Mouse (Mus musculus) liver, embryonic 13.5 days (tissue): ENCODE data around the gene Arhgap44. TPM values are rescaled to one million over a fixed set of nuclear protein-coding genes. Genes with fewer than 3 reads are reported as not detected.
A peak's percentile ranks its signal among the peaks of the same experiment; 100 is the strongest.

ENCODE experiments used
- ATAC-seq: fragments of 200-750 bp; cut with Nextera tagmentation; 2 replicates; pipeline ENCODE4 v1.8.0; 2017; ENCODE audit warnings: low read depth, mild to moderate bottlenecking, moderate number of reproducible peaks, moderate library complexity
- DNase-seq: peaks from one replicate; pipeline ENCODE4 v3.0.0; 2022
- H3K27ac ChIP-seq: fragments of 300-500 bp; sonication (generic); 2 replicates; pipeline ENCODE4 v1.5.1; 2015; ENCODE audit warnings: moderate library complexity, mild to moderate bottlenecking, inconsistent platforms
- H3K27me3 ChIP-seq: fragments of 300-500 bp; sonication (generic); 2 replicates; pipeline ENCODE4 v1.6.1; 2015; ENCODE audit warnings: mild to moderate bottlenecking, inconsistent platforms
- H3K36me3 ChIP-seq: fragments of 300-500 bp; sonication (generic); 2 replicates; pipeline ENCODE4 v1.6.1; 2015; ENCODE audit warnings: mild to moderate bottlenecking, inconsistent platforms
- H3K4me1 ChIP-seq: fragments of 300-500 bp; sonication (generic); replicated peaks from 2 replicates; pipeline ENCODE4 v1.6.1; 2015; ENCODE audit warnings: inconsistent platforms
- H3K4me2 ChIP-seq: fragments of 300-500 bp; sonication (generic); 2 replicates; pipeline ENCODE4 v1.6.1; 2015; ENCODE audit warnings: inconsistent platforms, mild to moderate bottlenecking, moderate library complexity
- H3K4me3 ChIP-seq: fragments of 300-500 bp; sonication (generic); replicated peaks from 2 replicates; pipeline ENCODE4 v1.5.1; 2015; ENCODE audit warnings: mild to moderate bottlenecking, inconsistent platforms
- H3K9ac ChIP-seq: fragments of 300-500 bp; sonication (generic); 2 replicates; pipeline ENCODE4 v1.6.1; 2015; ENCODE audit warnings: mild to moderate bottlenecking, inconsistent platforms
- H3K9me3 ChIP-seq: fragments of 300-500 bp; sonication (generic); replicated peaks from 2 replicates; pipeline ENCODE4 v1.6.1; 2016; ENCODE audit warnings: inconsistent platforms
- WGBS: fragments of 180-500 bp; shearing (Covaris S2); methylation state at CpG from one replicate; pipeline ENCODE4 v1.1.7; 2015; ENCODE audit not compliant: insufficient replicate concordance; 5-methylcytosine and 5-hydroxymethylcytosine counted together
- polyA plus RNA-seq: library from polyadenylated mRNA; unstranded; fragments of >200 nt; fragmentation: Nextera tagmentation; extraction: Ambion mirVana; gene quantifications from 2 replicates; pipeline ENCODE4 v1.2.1, GENCODE M21; 2015

The Arhgap44 gene
- polyA plus RNA-seq, 1 experiment from 2014 or later: 0.66 TPM

- H3K9me3 ChIP-seq: no peaks in the 10 kb centered on the region
- peak overlapping the region; percentile 53 for H3K9ac ChIP-seq
- peak overlapping the region; percentile 62 for H3K4me3 ChIP-seq
- H3K36me3 ChIP-seq: no peaks in the 10 kb centered on the region
- H3K4me1 ChIP-seq: no peaks in the 10 kb centered on the region; the same call in 1 of the 2 replicates
- no peak overlapping the region for H3K27ac ChIP-seq
- ATAC-seq (no peak), DNase-seq (no peak)
- H3K4me2 ChIP-seq: peak overlapping the region; percentile 67
- H3K27me3 ChIP-seq: peaks cover 27% of the 10 kb centered on the region
- WGBS: 2% methylated on average over 45 of the region's 49 CpGs
These were observed 637 bp downstream of the Arhgap44 start for GRCm38 (mm10) chr11:65161881-65162766.

GRCm38 (mm10) chr11:65160991-65161880, 1.5 kb downstream of the Arhgap44 start:
- Histone ChIP-seq H3K4me3 (no peak overlapping the region), H3K4me1 (no peaks in the 10 kb centered on the region; the same call in 1 of the 2 replicates), H3K27me3 (peaks cover 27% of the 10 kb centered on the region), H3K27ac (no peak overlapping the region), H3K4me2 (no peak overlapping the region), H3K9ac (no peak overlapping the region), H3K36me3 (no peaks in the 10 kb centered on the region), H3K9me3 (no peaks in the 10 kb centered on the region)
- DNase-seq (no peak), ATAC-seq (no peak)
- 45% methylated on average over 7 of the region's 7 CpGs for WGBS

- Histone ChIP-seq H3K4me1 (no peaks in the 10 kb centered on the region; the same call in 1 of the 2 replicates), H3K27me3 (peaks cover 27% of the 10 kb centered on the region), H3K36me3 (no peaks in the 10 kb centered on the region), H3K4me2 (no peak within 1 kb of the TSS), H3K9ac (no peak within 1 kb of the TSS), H3K4me3 (no peak within 1 kb of the TSS), H3K27ac (no peak within 1 kb of the TSS), H3K9me3 (no peaks in the 10 kb centered on the region)
- DNase-seq (no peak), ATAC-seq (no peak)
- WGBS: 69% methylated on average over 5 of the region's 5 CpGs
These were observed 3.0 kb downstream of the Arhgap44 start, which contains the start of gene 1700086D15Rik for GRCm38 (mm10) chr11:65159791-65160190. TSS of gene 1700086D15Rik (minus strand) at chr11:65159891.

- no peak overlapping the region for H3K9ac ChIP-seq
- H3K27ac ChIP-seq: no peak overlapping the region
- WGBS: 75% methylated on average over 5 of the region's 5 CpGs
- peaks cover 27% of the 10 kb centered on the region for H3K27me3 ChIP-seq
- H3K4me1 ChIP-seq: no peaks in the 10 kb centered on the region; the same call in 1 of the 2 replicates
- no peaks in the 10 kb centered on the region for H3K9me3 ChIP-seq
- ATAC-seq: no peak
- no peak for DNase-seq
- H3K36me3 ChIP-seq: no peaks in the 10 kb centered on the region
- H3K4me3 ChIP-seq: no peak overlapping the region
- H3K4me2 ChIP-seq: no peak overlapping the region
These were observed 4.1 kb downstream of the Arhgap44 start for GRCm38 (mm10) chr11:65158658-65158990.

GRCm38 (mm10) chr11:65157966-65158657, 4.6 kb downstream of the Arhgap44 start:
- Histone ChIP-seq H3K9ac (no peak overlapping the region), H3K9me3 (no peaks in the 10 kb centered on the region), H3K4me3 (no peak overlapping the region), H3K27me3 (peaks cover 24% of the 10 kb centered on the region), H3K27ac (no peak overlapping the region), H3K4me2 (no peak overlapping the region), H3K4me1 (no peaks in the 10 kb centered on the region; the same call in 1 of the 2 replicates), H3K36me3 (no peaks in the 10 kb centered on the region)
- ATAC-seq (no peak), DNase-seq (no peak)
- 73% methylated on average over 20 of the region's 20 CpGs for WGBS

GRCm38 (mm10) chr11:65153006-65153405, 9.8 kb downstream of the Arhgap44 start:
- DNase-seq (no peak), ATAC-seq (no peak)
- Histone ChIP-seq H3K9me3 (no peaks in the 10 kb centered on the region), H3K4me1 (no peaks in the 10 kb centered on the region), H3K27me3 (no peaks in the 10 kb centered on the region), H3K27ac (no peak overlapping the region), H3K4me3 (no peak overlapping the region), H3K4me2 (no peak overlapping the region), H3K9ac (no peak overlapping the region), H3K36me3 (no peaks in the 10 kb centered on the region)
- 61% methylated on average over 5 of the region's 5 CpGs for WGBS

- H3K4me3 ChIP-seq: no peak overlapping the region
- H3K9me3 ChIP-seq: no peaks in the 10 kb centered on the region
- no peaks in the 10 kb centered on the region for H3K4me1 ChIP-seq
- 60% methylated on average over 7 of the region's 7 CpGs for WGBS
- H3K4me2 ChIP-seq: no peak overlapping the region
- no peak for ATAC-seq
- no peaks in the 10 kb centered on the region for H3K27me3 ChIP-seq
- no peak overlapping the region for H3K9ac ChIP-seq
- H3K36me3 ChIP-seq: no peaks in the 10 kb centered on the region
- no peak for DNase-seq
- no peak overlapping the region for H3K27ac ChIP-seq
These were observed 14.3 kb downstream of the Arhgap44 start for GRCm38 (mm10) chr11:65148441-65148840.

- DNase-seq (no peak), ATAC-seq (no peak)
- Histone ChIP-seq H3K4me2 (no peak overlapping the region), H3K27ac (no peak overlapping the region), H3K4me1 (no peaks in the 10 kb centered on the region), H3K4me3 (no peak overlapping the region), H3K9ac (no peak overlapping the region), H3K9me3 (no peaks in the 10 kb centered on the region), H3K27me3 (no peaks in the 10 kb centered on the region), H3K36me3 (no peaks in the 10 kb centered on the region)
- WGBS: 65% methylated on average over 4 of the region's 4 CpGs
These were observed 19.8 kb downstream of the Arhgap44 start for GRCm38 (mm10) chr11:65142838-65143417.

GRCm38 (mm10) chr11:65139030-65139429, 23.7 kb downstream of the Arhgap44 start:
- Histone ChIP-seq H3K4me3 (no peak overlapping the region), H3K4me1 (no peaks in the 10 kb centered on the region), H3K36me3 (no peaks in the 10 kb centered on the region), H3K27ac (no peak overlapping the region), H3K27me3 (no peaks in the 10 kb centered on the region), H3K9ac (no peak overlapping the region), H3K9me3 (no peaks in the 10 kb centered on the region), H3K4me2 (no peak overlapping the region)
- no peak for DNase-seq
- WGBS: 55% methylated on average over 3 of the region's 3 CpGs
- ATAC-seq: no peak

GRCm38 (mm10) chr11:65137145-65137652, 25.6 kb downstream of the Arhgap44 start:
- H3K4me1 ChIP-seq: no peaks in the 10 kb centered on the region
- H3K9me3 ChIP-seq: no peaks in the 10 kb centered on the region
- H3K36me3 ChIP-seq: no peaks in the 10 kb centered on the region
- no peaks in the 10 kb centered on the region for H3K27me3 ChIP-seq
- ATAC-seq: peak; percentile 65
- H3K9ac ChIP-seq: no peak overlapping the region
- H3K4me2 ChIP-seq: no peak overlapping the region
- no peak overlapping the region for H3K4me3 ChIP-seq
- no peak overlapping the region for H3K27ac ChIP-seq
- WGBS: 59% methylated on average over 2 of the region's 2 CpGs
- DNase-seq: no peak
